Mouse (Mus musculus) thymus, adult 2 months (tissue): ENCODE measurements around the gene Faap20. TPM values are rescaled to one million over a fixed set of nuclear protein-coding genes. Genes with fewer than 3 reads are reported as not detected.

ENCODE experiments used
- DNase-seq: peaks from one replicate; pipeline ENCODE4 v3.0.0; 2021
- H3K27ac ChIP-seq: fragments of 200-500 bp; 2 replicates; pipeline ENCODE4 v1.5.1; 2012; ENCODE audit warnings: low read length, control low read depth; ENCODE audit not compliant: control insufficient read depth, insufficient read depth
- H3K27me3 ChIP-seq: fragments of 200-500 bp; 2 replicates; pipeline ENCODE4 v1.6.1; 2012; ENCODE audit warnings: mild to moderate bottlenecking, low read length, moderate library complexity, mixed read lengths; ENCODE audit not compliant: control insufficient read depth, insufficient read depth
- H3K36me3 ChIP-seq: fragments of 200-500 bp; 2 replicates; pipeline ENCODE4 v1.6.1; 2012; ENCODE audit warnings: mild to moderate bottlenecking, low read length, moderate library complexity; ENCODE audit not compliant: control insufficient read depth, insufficient read depth
- H3K4me1 ChIP-seq: fragments of 200-500 bp; replicated peaks from 2 replicates; pipeline ENCODE4 v1.6.1; 2012; ENCODE audit warnings: low read length; ENCODE audit not compliant: control insufficient read depth, insufficient read depth
- H3K4me3 ChIP-seq: fragments of 200-500 bp; 2 replicates; pipeline ENCODE4 v1.5.1; 2012; ENCODE audit warnings: mild to moderate bottlenecking, low read length, control low read depth, moderate library complexity; ENCODE audit not compliant: control insufficient read depth, insufficient read depth
- CTCF ChIP-seq: fragments of 200-500 bp; IDR thresholded peaks from 2 replicates; pipeline ENCODE4 v1.5.1; 2012; ENCODE audit warnings: mild to moderate bottlenecking, control low read depth, low read length, moderate library complexity, borderline replicate concordance; ENCODE audit not compliant: control insufficient read depth, poor library complexity, insufficient read depth; ENCODE audit errors: extremely low read depth
- POLR2A ChIP-seq: fragments of 200-500 bp; IDR thresholded peaks from 2 replicates; pipeline ENCODE4 v1.6.1; 2012; ENCODE audit warnings: mild to moderate bottlenecking, low read length, control low read depth, moderate library complexity; ENCODE audit not compliant: control insufficient read depth, poor library complexity, insufficient read depth; ENCODE audit errors: extremely low read depth
- WGBS: fragments of 180-500 bp; shearing (Covaris S2); methylation state at CpG from one replicate; pipeline ENCODE4 v1.1.7; 2018; 5-methylcytosine and 5-hydroxymethylcytosine counted together
- polyA plus RNA-seq: library from polyadenylated mRNA; depleted of rRNA; stranded (reverse); fragments of >200 nt; gene quantifications from 2 replicates; pipeline ENCODE4 v1.2.3, GENCODE M21; 2012

Gene Faap20
- polyA plus RNA-seq, 1 experiment, result 91.3 TPM

DNA sequence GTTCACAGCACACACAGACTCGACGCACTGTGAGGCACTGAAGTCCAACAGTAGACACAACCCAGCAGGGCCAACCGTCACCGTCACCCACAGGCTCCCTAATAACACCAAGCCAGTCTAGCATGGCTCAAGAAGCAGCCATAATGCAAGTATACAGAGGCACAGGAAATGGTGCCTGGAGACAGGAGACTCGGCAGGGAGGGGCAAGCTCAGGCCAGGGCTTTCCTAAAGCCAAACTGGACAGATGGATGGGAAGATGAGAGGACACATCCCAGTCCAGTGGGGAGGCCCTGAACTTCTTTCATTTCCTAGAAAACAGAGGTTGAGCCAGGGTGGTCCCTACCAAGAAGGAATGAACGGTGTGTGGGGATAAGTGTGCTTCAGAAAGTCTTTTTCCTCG is 41.0 kb upstream of the Faap20 start:
- Histone ChIP-seq H3K36me3 (no peaks in the 10 kb centered on the region), H3K27ac (no peak overlapping the region), H3K4me3 (no peak overlapping the region), H3K4me1 (peaks cover 58% of the 10 kb centered on the region), H3K27me3 (no peaks in the 10 kb centered on the region)
- WGBS, result 92% methylated on average over 7 of the region's 7 CpGs
- TF ChIP-seq CTCF (no peak), POLR2A (no peak)
- DNase-seq, result no peak

GRCm38 (mm10) chr4:155209079-155209478 is 40.5 kb upstream of the Faap20 start:
- TF ChIP-seq CTCF (no peak), POLR2A (no peak)
- peak overlapping the region; percentile 42; the same call in 1 of the 2 replicates for H3K27ac ChIP-seq
- no peak overlapping the region for H3K4me3 ChIP-seq

GRCm38 (mm10) chr4:155209494-155209893 is 40.1 kb upstream of the Faap20 start:
- Histone ChIP-seq H3K4me1 (peaks cover 62% of the 10 kb centered on the region), H3K4me3 (no peak overlapping the region), H3K27ac (peak overlapping the region; percentile 42; the same call in 1 of the 2 replicates), H3K27me3 (no peaks in the 10 kb centered on the region), H3K36me3 (no peaks in the 10 kb centered on the region)
- TF ChIP-seq POLR2A, result no peak
- no peak for TF ChIP-seq CTCF
- 46% methylated on average over 5 of the region's 5 CpGs for WGBS
- DNase-seq, result no peak

More at GRCm38 (mm10) chr4:155209079-155209478, 40.5 kb upstream of the Faap20 start:
- peaks cover 62% of the 10 kb centered on the region for H3K4me1 ChIP-seq
- DNase-seq, result no peak
- H3K27me3 ChIP-seq, result no peaks in the 10 kb centered on the region
- H3K36me3 ChIP-seq, result no peaks in the 10 kb centered on the region

DNA sequence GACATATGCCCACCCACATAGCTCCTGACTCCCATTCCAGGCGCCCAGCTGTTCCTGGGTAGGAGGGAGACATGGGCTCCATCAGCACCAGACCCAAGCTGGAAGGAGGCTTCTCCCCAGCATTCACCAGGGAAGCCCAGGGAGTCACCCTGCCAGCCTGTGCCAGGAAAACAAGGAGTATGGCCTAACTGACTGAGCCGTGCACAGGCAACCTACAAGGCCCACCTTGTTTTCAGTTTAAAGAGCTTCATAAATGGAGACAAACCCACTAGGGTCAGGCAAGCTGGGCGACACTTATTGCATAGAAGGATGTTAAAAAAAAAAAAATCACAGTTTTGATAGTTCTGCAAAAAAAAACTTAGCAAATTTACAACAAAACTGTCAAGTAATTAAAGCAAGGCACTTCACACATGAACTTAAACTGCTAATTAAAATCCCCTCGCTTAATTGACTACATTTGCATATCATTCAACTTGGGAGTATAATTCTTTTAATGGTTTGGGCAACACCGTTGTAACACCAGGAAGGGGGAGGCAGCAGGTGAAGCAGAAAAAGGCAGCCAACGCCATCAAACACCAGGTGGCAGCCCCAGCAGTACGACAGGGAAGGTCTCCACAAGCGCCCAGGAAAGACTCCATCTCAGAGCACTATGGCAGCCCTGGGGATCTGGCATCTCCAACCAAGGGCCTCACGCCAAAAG is 36.4 kb upstream of the Faap20 start:
- H3K36me3 ChIP-seq, result no peaks in the 10 kb centered on the region
- H3K4me1 ChIP-seq, result peaks cover 73% of the 10 kb centered on the region
- no peak overlapping the region for H3K27ac ChIP-seq
- no peak overlapping the region for H3K4me3 ChIP-seq
- WGBS, result 62% methylated on average over 9 of the region's 9 CpGs
- TF ChIP-seq POLR2A (no peak), CTCF (no peak)
- DNase-seq, result no peak
- no peaks in the 10 kb centered on the region for H3K27me3 ChIP-seq

DNA sequence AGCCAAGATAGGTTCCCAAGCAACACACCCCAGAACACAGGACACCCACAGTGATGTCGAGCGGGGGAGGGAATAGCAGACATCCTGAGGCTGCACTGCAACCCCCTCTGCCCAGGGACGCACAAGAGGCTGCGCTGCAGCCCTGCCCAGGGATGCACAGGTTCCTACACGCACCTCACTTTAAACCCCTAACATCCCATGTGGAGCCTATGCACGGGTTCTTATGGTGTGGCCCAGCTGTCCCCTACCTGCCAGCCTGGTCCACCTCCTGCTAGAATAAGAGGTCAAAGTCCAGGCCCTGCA is 35.9 kb upstream of the Faap20 start:
- WGBS, result 88% methylated on average over 6 of the region's 6 CpGs
- H3K27me3 ChIP-seq, result no peaks in the 10 kb centered on the region
- DNase-seq, result no peak
- no peak overlapping the region for H3K4me3 ChIP-seq
- no peak overlapping the region for H3K27ac ChIP-seq
- peaks cover 73% of the 10 kb centered on the region for H3K4me1 ChIP-seq
- TF ChIP-seq POLR2A, result no peak
- 0 out of 2 replicates have a peak, but pooled peaks have one; percentile 13 for TF ChIP-seq CTCF
- no peaks in the 10 kb centered on the region for H3K36me3 ChIP-seq

- TF ChIP-seq POLR2A (no peak), CTCF (no peak)
- 93% methylated on average over 6 of the region's 6 CpGs for WGBS
These were observed 35.4 kb upstream of the Faap20 start for GRCm38 (mm10) chr4:155214188-155214587.

More at GRCm38 (mm10) chr4:155214188-155214587, 35.4 kb upstream of the Faap20 start:
- Histone ChIP-seq H3K27ac (no peak overlapping the region), H3K4me3 (no peak overlapping the region), H3K36me3 (no peaks in the 10 kb centered on the region), H3K27me3 (no peaks in the 10 kb centered on the region), H3K4me1 (peaks cover 73% of the 10 kb centered on the region)
- no peak for DNase-seq
